Mouse (Mus musculus): ENCODE results near the gene Slamf6. TPM values are rescaled to one million over a fixed set of nuclear protein-coding genes. Genes with fewer than 3 reads are reported as not detected.

Slamf6 gene
- polyA plus RNA-seq, 1 experiment = 17.1 TPM

DNA sequence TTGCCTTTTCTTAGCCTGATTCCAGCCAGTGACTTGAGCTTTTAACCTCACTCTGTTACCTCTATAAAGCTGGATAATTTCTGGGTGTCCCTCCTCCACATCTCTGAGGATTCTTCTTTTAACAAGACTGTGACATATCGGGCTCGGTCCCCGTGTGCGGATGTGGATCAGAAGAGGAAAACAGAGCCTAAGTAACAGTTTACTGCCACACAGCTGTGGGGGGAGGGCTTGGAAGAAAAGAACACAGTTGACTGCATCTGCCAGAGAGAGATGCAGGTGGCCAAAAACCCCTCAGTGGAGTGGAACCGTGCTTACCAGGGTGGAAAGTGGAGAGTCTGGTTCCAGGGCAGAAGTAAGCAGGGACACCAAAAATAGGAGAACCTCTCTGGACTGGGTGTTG, 1.9 kb downstream of the Slamf6 start:
- 28% methylated on average over 5 of the region's 5 CpGs for WGBS
- TF ChIP-seq POLR2A (IDR thresholded peaks at IDR 0.05; ENCODE audit: low read depth, low read length) (no peak), CTCF (IDR thresholded peaks at IDR 0.05; ENCODE audit: extremely low read depth, insufficient read depth, insufficient read length, insufficient replicate concordance) (no peak)
- peak overlapping the region; percentile 45 for H3K4me3 ChIP-seq (ENCODE audit: extremely low read depth, insufficient read depth, insufficient read length)
- no peaks in the 10 kb centered on the region for H3K27me3 ChIP-seq (ENCODE audit: control insufficient read depth, insufficient read depth, low read length)
- peaks cover 17% of the 10 kb centered on the region; the same call in 1 of the 2 replicates for H3K4me1 ChIP-seq (ENCODE audit: control insufficient read depth, insufficient read depth, insufficient read length)
- peak in 1 of 2 experiments; percentile 45 for DNase-seq (ENCODE audit: low read depth in 1 of 2, low spot score in 2 of 2)
- H3K27ac ChIP-seq (ENCODE audit: insufficient read depth, low read length) = peak overlapping the region; percentile 85
- no peaks in the 10 kb centered on the region for H3K36me3 ChIP-seq (ENCODE audit: control insufficient read depth, insufficient read depth, low read length)

DNA sequence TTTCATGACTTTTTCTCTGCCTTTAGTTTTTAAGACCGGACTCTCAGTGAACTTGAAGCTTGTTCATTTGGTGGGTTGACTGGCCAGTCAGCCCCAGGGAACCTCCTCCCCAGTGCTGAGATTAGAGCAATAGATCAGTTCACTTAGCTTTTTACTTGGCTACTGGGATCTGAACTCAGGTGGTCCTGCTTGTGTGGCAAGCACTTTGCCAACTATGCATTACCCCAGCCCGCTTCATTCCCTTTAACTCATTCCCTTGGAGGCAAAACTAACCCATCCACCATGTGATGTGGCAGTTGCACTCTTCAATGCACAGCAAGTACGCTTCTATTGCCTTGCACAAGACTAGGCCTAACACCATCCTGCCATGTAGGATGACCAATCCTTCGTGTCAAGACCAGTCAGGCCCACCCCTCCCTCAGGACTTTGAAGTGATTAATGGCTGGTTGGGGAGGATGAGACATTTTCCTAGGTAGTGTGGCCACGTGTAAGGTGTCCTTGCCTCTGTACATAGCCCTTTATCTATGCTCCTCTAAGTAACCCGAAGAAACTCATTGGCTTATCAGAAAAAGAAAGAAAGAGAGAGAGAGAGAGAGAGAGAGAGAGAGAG, 2.7 kb downstream of the Slamf6 start:
- no peak for DNase-seq (ENCODE audit: low read depth in 1 of 2, low spot score in 2 of 2)
- peak overlapping the region; percentile 45 for H3K4me3 ChIP-seq (ENCODE audit: extremely low read depth, insufficient read depth, insufficient read length)
- peak overlapping the region; percentile 85 for H3K27ac ChIP-seq (ENCODE audit: insufficient read depth, low read length)
- peaks cover 17% of the 10 kb centered on the region; the same call in 1 of the 2 replicates for H3K4me1 ChIP-seq (ENCODE audit: control insufficient read depth, insufficient read depth, insufficient read length)
- WGBS = 73% methylated on average over 6 of the region's 6 CpGs
- H3K36me3 ChIP-seq (ENCODE audit: control insufficient read depth, insufficient read depth, low read length) = 0 out of 2 replicates have a peak, but pooled peaks cover 3% of the 10 kb centered on the region
- no peaks in the 10 kb centered on the region for H3K27me3 ChIP-seq (ENCODE audit: control insufficient read depth, insufficient read depth, low read length)
- TF ChIP-seq CTCF (IDR thresholded peaks at IDR 0.05; ENCODE audit: extremely low read depth, insufficient read depth, insufficient read length, insufficient replicate concordance) = no peak
- no peak for TF ChIP-seq POLR2A (IDR thresholded peaks at IDR 0.05; ENCODE audit: low read depth, low read length)

DNA sequence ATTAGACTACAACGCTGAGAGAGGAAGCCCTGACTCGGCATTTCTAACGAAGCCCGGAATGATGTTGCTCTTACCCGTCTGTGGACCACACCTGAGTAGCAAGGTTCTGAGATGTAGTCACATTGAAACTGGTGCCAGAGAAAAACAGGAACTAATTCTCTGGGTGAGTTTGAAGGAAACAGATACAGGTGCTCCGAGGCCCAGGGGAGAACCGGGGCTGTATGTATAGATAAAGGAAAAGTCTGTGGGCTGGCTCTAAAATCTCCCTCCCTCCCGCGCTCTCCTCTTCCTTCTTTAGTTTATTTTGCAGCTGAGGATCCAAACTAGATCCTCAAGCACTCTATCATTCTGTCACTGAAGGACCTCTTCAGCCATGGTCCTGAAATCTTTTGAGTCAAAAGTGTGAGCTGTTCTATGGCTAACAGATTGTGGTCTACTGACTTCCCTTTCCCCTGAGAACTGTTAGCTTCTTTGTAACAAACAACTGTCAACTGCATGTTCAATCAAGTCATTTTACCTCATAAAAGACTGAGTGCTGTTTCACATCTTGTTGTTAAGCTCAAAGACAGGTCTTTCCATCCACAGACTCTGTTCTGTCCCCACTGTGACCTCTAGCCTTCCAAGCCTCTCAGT, 3.8 kb downstream of the Slamf6 start:
- H3K36me3 ChIP-seq (ENCODE audit: control insufficient read depth, insufficient read depth, low read length) = 0 out of 2 replicates have a peak, but pooled peaks cover 3% of the 10 kb centered on the region
- peak; percentile 60 to 71 for DNase-seq (ENCODE audit: low read depth in 1 of 2, low spot score in 2 of 2)
- no peak for TF ChIP-seq CTCF (IDR thresholded peaks at IDR 0.05; ENCODE audit: extremely low read depth, insufficient read depth, insufficient read length, insufficient replicate concordance)
- no peaks in the 10 kb centered on the region for H3K27me3 ChIP-seq (ENCODE audit: control insufficient read depth, insufficient read depth, low read length)
- 6% methylated on average over 9 of the region's 9 CpGs for WGBS
- H3K4me3 ChIP-seq (ENCODE audit: extremely low read depth, insufficient read depth, insufficient read length) = peak overlapping the region; percentile 11; the same call in 1 of the 2 replicates
- H3K27ac ChIP-seq (ENCODE audit: insufficient read depth, low read length) = peak overlapping the region; percentile 91
- H3K4me1 ChIP-seq (ENCODE audit: control insufficient read depth, insufficient read depth, insufficient read length) = peaks cover 13% of the 10 kb centered on the region; the same call in 1 of the 2 replicates

DNA sequence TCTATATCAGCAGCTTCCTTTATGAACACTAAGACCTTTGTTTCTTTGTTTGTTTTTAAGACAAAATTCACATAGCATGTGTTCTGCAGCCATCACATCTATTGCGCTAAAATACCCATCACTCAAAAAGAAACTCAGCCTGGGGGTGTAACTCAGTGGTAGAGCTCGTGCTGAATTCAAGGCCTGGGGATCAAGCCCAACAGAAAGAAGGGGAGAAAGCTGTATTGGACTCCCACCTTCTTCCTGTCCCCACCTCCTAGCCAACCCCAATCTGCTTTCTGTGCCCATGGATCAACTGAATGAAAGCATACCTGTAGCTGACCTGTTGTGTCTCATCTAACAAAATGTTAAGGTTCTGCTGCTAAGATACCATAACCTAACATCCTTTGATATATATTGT, 4.3 kb downstream of the Slamf6 start:
- 25% methylated on average over 2 of the region's 2 CpGs for WGBS
- Histone ChIP-seq H3K4me1 (ENCODE audit: control insufficient read depth, insufficient read depth, insufficient read length) (peaks cover 12% of the 10 kb centered on the region; the same call in 1 of the 2 replicates), H3K27ac (ENCODE audit: insufficient read depth, low read length) (peak overlapping the region; percentile 91), H3K27me3 (ENCODE audit: control insufficient read depth, insufficient read depth, low read length) (no peaks in the 10 kb centered on the region), H3K36me3 (ENCODE audit: control insufficient read depth, insufficient read depth, low read length) (0 out of 2 replicates have a peak, but pooled peaks cover 3% of the 10 kb centered on the region), H3K4me3 (ENCODE audit: extremely low read depth, insufficient read depth, insufficient read length) (no peak overlapping the region)
- TF ChIP-seq POLR2A (IDR thresholded peaks at IDR 0.05; ENCODE audit: low read depth, low read length) (no peak), CTCF (IDR thresholded peaks at IDR 0.05; ENCODE audit: extremely low read depth, insufficient read depth, insufficient read length, insufficient replicate concordance) (no peak)
- DNase-seq (ENCODE audit: low read depth in 1 of 2, low spot score in 2 of 2) = no peak

DNA sequence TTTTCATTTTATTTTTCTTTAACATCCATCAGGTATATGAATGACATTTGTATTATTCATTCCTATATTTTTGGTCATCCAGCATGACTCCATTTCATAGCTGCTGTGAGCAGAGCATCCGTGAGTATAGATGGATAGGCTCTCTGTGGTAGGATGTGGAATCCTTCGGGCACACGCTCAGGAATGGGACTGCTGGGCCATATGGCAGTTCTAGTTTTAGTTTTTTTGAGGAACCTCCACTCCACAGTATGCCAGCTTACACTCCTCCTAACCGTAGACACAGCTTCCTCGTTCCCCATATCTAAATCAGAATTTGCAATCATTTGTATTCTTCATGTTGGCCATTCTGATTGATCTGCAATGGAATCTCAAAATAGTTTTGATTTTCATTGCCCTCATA, 5.5 kb downstream of the Slamf6 start:
- WGBS = 85% methylated on average over 5 of the region's 5 CpGs
- Histone ChIP-seq H3K36me3 (ENCODE audit: control insufficient read depth, insufficient read depth, low read length) (peaks cover 4% of the 10 kb centered on the region; the same call in 1 of the 2 replicates), H3K27me3 (ENCODE audit: control insufficient read depth, insufficient read depth, low read length) (no peaks in the 10 kb centered on the region), H3K27ac (ENCODE audit: insufficient read depth, low read length) (peak overlapping the region; percentile 67), H3K4me3 (ENCODE audit: extremely low read depth, insufficient read depth, insufficient read length) (no peak overlapping the region), H3K4me1 (ENCODE audit: control insufficient read depth, insufficient read depth, insufficient read length) (peaks cover 12% of the 10 kb centered on the region; the same call in 1 of the 2 replicates)
- no peak for DNase-seq (ENCODE audit: low read depth in 1 of 2, low spot score in 2 of 2)
- TF ChIP-seq POLR2A (IDR thresholded peaks at IDR 0.05; ENCODE audit: low read depth, low read length) = no peak

DNA sequence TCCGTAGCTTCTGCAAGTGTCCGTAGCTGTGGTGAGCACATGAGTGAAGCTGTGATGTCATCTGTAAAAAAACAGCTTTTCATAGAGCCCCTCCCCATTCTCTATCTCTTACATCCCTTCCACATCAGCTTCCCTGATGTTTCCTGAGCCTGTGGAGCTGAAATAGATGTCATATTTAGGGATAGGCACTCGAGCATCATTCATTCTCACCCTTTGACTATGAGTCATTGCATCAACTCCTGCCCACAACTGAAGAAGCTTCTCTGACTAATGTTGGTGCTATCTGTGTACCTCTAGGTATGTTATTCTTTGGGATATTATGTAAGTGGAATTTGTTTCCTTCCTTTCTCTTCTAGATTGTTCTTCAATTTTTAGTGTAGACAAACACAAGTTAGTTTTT, 7.6 kb downstream of the Slamf6 start:
- H3K4me1 ChIP-seq (ENCODE audit: control insufficient read depth, insufficient read depth, insufficient read length) = peaks cover 6% of the 10 kb centered on the region; the same call in 1 of the 2 replicates
- H3K27ac ChIP-seq (ENCODE audit: insufficient read depth, low read length) = no peak overlapping the region
- DNase-seq (ENCODE audit: low read depth in 1 of 2, low spot score in 2 of 2) = no peak
- TF ChIP-seq POLR2A (IDR thresholded peaks at IDR 0.05; ENCODE audit: low read depth, low read length) (no peak), CTCF (IDR thresholded peaks at IDR 0.05; ENCODE audit: extremely low read depth, insufficient read depth, insufficient read length, insufficient replicate concordance) (no peak)
- peaks cover 4% of the 10 kb centered on the region for H3K36me3 ChIP-seq (ENCODE audit: control insufficient read depth, insufficient read depth, low read length)
- WGBS = 93% methylated on average over 3 of the region's 3 CpGs
- H3K4me3 ChIP-seq (ENCODE audit: extremely low read depth, insufficient read depth, insufficient read length) = no peak overlapping the region
- no peaks in the 10 kb centered on the region for H3K27me3 ChIP-seq (ENCODE audit: control insufficient read depth, insufficient read depth, low read length)

DNA sequence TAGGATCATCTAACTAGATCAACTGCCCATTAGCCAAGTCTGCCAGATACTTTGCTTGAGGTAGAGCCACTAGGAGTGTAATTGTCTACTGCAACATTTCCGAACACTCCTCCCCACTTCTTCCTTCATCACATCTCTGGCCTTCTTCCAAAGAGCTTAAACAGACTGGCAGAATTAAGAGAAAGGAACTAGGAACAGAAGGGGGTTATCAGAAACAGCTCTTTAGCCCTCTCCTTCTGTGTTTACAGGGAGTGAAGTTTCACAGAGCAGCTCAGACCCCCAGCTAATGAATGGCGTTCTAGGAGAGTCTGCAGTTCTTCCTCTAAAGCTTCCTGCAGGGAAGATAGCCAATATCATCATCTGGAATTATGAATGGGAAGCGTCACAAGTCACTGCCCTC, 16.5 kb downstream of the Slamf6 start:
- TF ChIP-seq CTCF (IDR thresholded peaks at IDR 0.05; ENCODE audit: extremely low read depth, insufficient read depth, insufficient read length, insufficient replicate concordance) (no peak), POLR2A (IDR thresholded peaks at IDR 0.05; ENCODE audit: low read depth, low read length) (no peak)
- Histone ChIP-seq H3K4me3 (ENCODE audit: extremely low read depth, insufficient read depth, insufficient read length) (no peak overlapping the region), H3K27ac (ENCODE audit: insufficient read depth, low read length) (no peak overlapping the region), H3K36me3 (ENCODE audit: control insufficient read depth, insufficient read depth, low read length) (peaks cover 34% of the 10 kb centered on the region), H3K27me3 (ENCODE audit: control insufficient read depth, insufficient read depth, low read length) (no peaks in the 10 kb centered on the region), H3K4me1 (ENCODE audit: control insufficient read depth, insufficient read depth, insufficient read length) (no peaks in the 10 kb centered on the region; the same call in 1 of the 2 replicates)
- no peak for DNase-seq (ENCODE audit: low read depth in 1 of 2, low spot score in 2 of 2)
- 77% methylated on average over 3 of the region's 3 CpGs for WGBS

Measured in spleen, adult 2 months (tissue).